Mouse (Mus musculus) heart, adult 2 months (tissue): Measurements from ENCODE around the gene Hdac9. TPM values are rescaled to one million over a fixed set of nuclear protein-coding genes. Genes with fewer than 3 reads are reported as not detected.

Experiments
- DNase-seq, 2 experiments: peaks; one replicate each; pipeline ENCODE4 v3.0.0; 2021
- H3K27ac ChIP-seq: fragments of 200-600 bp; 2 replicates; pipeline ENCODE4 v1.8.1; 2022
- H3K27me3 ChIP-seq: fragments of 200-500 bp; 2 replicates; pipeline ENCODE4 v1.6.1; 2012; ENCODE audit warnings: mild to moderate bottlenecking, low read length, inconsistent platforms, mixed read lengths; ENCODE audit not compliant: control insufficient read depth, insufficient read depth
- H3K36me3 ChIP-seq: fragments of 200-500 bp; 2 replicates; pipeline ENCODE4 v1.6.1; 2012; ENCODE audit warnings: low read length, inconsistent platforms; ENCODE audit not compliant: control insufficient read depth, insufficient read depth
- H3K4me1 ChIP-seq: fragments of 200-500 bp; 2 replicates; pipeline ENCODE4 v1.6.1; 2011; ENCODE audit warnings: low read length; ENCODE audit not compliant: control insufficient read depth, insufficient read depth
- H3K4me3 ChIP-seq: fragments of 200-600 bp; 2 replicates; pipeline ENCODE4 v1.8.1; 2022
- H3K79me2 ChIP-seq: fragments of 200-500 bp; replicated peaks from 2 replicates; pipeline ENCODE4 v1.6.1; 2012; ENCODE audit warnings: mild to moderate bottlenecking, inconsistent platforms, low read length, moderate library complexity, mixed read lengths; ENCODE audit not compliant: control insufficient read depth, insufficient read depth
- H3K9ac ChIP-seq: fragments of 200-500 bp; 2 replicates; pipeline ENCODE4 v1.6.1; 2012; ENCODE audit warnings: low read depth, mild to moderate bottlenecking, control low read depth, inconsistent platforms, low read length, mixed read lengths
- CTCF ChIP-seq: fragments of 200-600 bp; IDR thresholded peaks from 2 replicates; pipeline ENCODE4 v1.8.1; 2022; ENCODE audit warnings: antibody characterized with exemption, mild to moderate bottlenecking, moderate library complexity
- EP300 ChIP-seq: fragments of 200-500 bp; IDR thresholded peaks from 2 replicates; pipeline ENCODE4 v1.6.1; 2011; ENCODE audit warnings: low read depth, low read length, control low read depth; ENCODE audit not compliant: insufficient read depth
- POLR2A ChIP-seq: fragments of 200-500 bp; IDR thresholded peaks from 2 replicates; pipeline ENCODE4 v1.6.1; 2011; ENCODE audit warnings: mild to moderate bottlenecking, low read depth, low read length, control low read depth; ENCODE audit not compliant: insufficient read depth
- WGBS: fragments of 180-500 bp; shearing (Covaris S2); methylation state at CpG from one replicate; pipeline ENCODE4 v1.1.7; 2018; 5-methylcytosine and 5-hydroxymethylcytosine counted together
- intact Hi-C: fragments of 180-260 bp; cut with DNase I; formaldehyde crosslinking; loops from one replicate; pipeline ENCODE4 v1.15.1; 2025
- polyA plus RNA-seq: library from polyadenylated mRNA; depleted of rRNA; stranded (reverse); fragments of >200 nt; gene quantifications from 2 replicates; pipeline ENCODE4 v1.2.3, GENCODE M21; 2012
- total RNA-seq, 2 experiments: library from RNA; stranded (reverse); gene quantifications; 2 replicates each; pipeline ENCODE4 v1.2.3; 2021

The Hdac9 gene
- total and polyA plus RNA-seq, 3 experiments, result 10.8 to 19.9 (median 18.8) TPM

DNA sequence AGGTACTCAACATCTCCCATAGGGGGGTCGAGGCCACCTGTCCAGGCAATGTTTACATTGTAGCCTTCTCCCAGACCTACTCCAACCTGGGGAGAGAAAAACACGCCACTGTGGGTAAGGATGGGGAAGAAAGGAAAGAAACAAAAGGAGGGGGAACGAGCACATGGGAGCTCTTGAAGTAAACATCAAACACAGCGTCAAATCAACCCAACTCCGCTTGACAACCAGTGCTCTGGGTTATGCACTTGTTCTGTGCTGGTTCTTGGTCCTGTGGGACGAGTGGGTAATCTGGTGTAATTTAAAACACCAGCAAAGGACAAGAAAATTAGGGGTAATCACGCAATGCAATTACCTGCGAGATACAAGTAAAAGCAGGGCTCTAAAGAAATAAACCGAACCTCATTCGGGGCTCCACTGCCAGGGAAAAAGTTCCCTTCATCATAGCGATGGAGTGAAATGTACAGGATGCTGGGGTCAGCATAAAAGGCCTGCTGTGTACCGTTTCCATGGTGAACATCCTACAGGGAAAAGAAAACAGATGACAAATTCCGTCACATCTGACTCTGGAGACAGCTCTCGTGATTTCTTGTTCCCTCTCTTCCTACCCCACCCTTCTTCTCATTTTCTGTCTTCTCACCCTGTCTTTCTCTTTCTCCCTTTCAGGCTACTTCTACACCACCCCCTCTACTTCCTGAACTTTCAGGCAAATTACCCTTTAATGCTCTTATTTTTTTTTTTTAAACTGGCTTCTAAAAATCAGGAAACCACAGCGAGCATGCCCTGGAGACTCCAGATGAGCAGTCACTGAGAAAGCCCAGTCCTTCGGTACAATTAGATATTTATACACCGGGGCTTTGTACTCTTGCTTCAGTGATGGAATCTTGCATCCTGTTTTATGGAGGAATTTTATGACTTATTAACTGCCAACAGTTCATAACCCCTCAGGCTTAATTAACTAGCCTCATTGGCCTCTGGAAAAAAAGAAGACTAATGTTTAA is 701.6 kb downstream of the Hdac9 start:
- no peak overlapping the region for H3K27ac ChIP-seq
- H3K79me2 ChIP-seq, result no peaks in the 10 kb centered on the region
- WGBS, result 58% methylated on average over 17 of the region's 17 CpGs
- no peak for DNase-seq
- no peaks in the 10 kb centered on the region for H3K27me3 ChIP-seq
- no peak for TF ChIP-seq CTCF
- no peak for TF ChIP-seq EP300
- TF ChIP-seq POLR2A, result no peak
- H3K4me3 ChIP-seq, result no peak overlapping the region
- no peaks in the 10 kb centered on the region for H3K36me3 ChIP-seq
- no peaks in the 10 kb centered on the region for H3K4me1 ChIP-seq
- no peak overlapping the region for H3K9ac ChIP-seq
- intact Hi-C loops, result no loop called here

DNA sequence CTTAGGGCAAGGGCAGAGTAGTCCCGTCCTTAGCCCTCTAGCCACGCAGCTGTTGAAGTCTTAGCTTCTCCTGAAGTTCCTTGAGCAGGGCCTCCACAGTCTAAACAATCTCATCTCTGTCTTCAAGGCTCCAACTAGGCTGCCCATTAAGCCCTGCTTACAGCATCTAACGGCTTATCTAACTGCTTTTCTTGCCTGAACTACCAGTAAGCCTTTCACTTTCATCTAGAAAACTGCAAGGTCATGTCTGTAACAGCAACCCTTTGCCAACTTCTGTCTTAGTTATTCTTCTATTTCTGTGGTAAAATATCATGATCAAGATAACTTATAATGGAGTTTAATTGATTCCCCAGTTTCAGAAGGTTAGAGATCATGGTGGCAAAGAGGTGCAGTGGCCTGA is 704.7 kb downstream of the Hdac9 start:
- Histone ChIP-seq H3K4me3 (no peak overlapping the region), H3K27ac (no peak overlapping the region), H3K79me2 (no peaks in the 10 kb centered on the region), H3K9ac (no peak overlapping the region), H3K36me3 (no peaks in the 10 kb centered on the region), H3K27me3 (no peaks in the 10 kb centered on the region), H3K4me1 (no peaks in the 10 kb centered on the region)
- intact Hi-C loops, result no loop called here
- no peak for DNase-seq
- TF ChIP-seq CTCF (no peak), EP300 (no peak), POLR2A (no peak)
- WGBS, result 77% methylated on average over 3 of the region's 3 CpGs

DNA sequence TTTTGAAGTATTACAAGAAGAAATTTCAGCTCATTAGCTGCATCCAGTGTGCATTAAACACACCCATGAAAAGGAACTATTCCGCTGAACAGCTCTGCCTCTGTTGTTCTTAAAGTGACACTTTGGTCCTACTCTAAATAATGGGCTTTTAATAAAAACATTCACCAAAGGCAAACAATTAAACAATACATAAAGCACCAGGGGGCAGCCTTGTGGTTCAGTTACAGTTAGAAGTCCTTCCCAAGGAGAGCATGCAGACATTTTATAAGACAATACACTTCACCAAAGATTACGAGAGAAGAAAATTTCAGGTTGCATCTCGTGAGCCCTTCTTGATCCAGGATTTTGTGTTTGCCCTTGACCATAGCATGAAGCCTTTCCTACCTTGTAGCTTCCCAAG is 715.4 kb downstream of the Hdac9 start:
- Histone ChIP-seq H3K4me3 (no peak overlapping the region), H3K79me2 (no peaks in the 10 kb centered on the region), H3K4me1 (no peaks in the 10 kb centered on the region), H3K36me3 (no peaks in the 10 kb centered on the region), H3K9ac (no peak overlapping the region), H3K27me3 (no peaks in the 10 kb centered on the region), H3K27ac (no peak overlapping the region)
- WGBS, result 78% methylated on average over 3 of the region's 3 CpGs
- intact Hi-C loops, result loop anchor here (10.0 kb wide), 1 partner anchor 453 kb away; no protein-coding TSS in a partner anchor
- DNase-seq, result no peak
- TF ChIP-seq CTCF, result peak; percentile 34
- TF ChIP-seq POLR2A, result no peak
- no peak for TF ChIP-seq EP300

DNA sequence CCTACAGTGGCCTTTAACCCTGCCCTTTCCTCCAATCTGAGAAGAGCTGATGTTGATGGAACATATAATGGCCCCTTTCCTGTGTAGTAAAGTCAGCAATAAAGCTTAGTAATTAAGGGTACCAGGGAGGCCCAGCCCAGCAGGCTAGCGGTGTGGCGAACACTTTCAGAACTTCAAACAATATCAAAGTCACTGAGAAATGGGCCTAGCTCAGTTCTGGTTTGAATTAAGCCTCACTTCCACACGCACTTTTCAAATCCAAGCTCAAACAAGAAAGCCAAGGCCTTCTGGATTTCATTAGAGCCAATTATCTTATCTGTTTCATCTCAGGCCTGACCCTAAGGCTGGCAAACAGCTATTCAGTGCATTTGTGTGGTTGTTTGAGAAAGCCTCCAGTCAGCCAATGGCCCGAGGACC is 716.9 kb downstream of the Hdac9 start:
- Histone ChIP-seq H3K4me3 (no peak overlapping the region), H3K9ac (no peak overlapping the region), H3K36me3 (no peaks in the 10 kb centered on the region), H3K27me3 (no peaks in the 10 kb centered on the region), H3K27ac (no peak overlapping the region), H3K79me2 (no peaks in the 10 kb centered on the region), H3K4me1 (no peaks in the 10 kb centered on the region)
- intact Hi-C loops, result loop anchor here (10.0 kb wide), 1 partner anchor 455 kb away; no protein-coding TSS in a partner anchor
- TF ChIP-seq POLR2A (no peak), CTCF (no peak), EP300 (no peak)
- no peak for DNase-seq
- WGBS, result 81% methylated on average over 4 of the region's 4 CpGs

DNA sequence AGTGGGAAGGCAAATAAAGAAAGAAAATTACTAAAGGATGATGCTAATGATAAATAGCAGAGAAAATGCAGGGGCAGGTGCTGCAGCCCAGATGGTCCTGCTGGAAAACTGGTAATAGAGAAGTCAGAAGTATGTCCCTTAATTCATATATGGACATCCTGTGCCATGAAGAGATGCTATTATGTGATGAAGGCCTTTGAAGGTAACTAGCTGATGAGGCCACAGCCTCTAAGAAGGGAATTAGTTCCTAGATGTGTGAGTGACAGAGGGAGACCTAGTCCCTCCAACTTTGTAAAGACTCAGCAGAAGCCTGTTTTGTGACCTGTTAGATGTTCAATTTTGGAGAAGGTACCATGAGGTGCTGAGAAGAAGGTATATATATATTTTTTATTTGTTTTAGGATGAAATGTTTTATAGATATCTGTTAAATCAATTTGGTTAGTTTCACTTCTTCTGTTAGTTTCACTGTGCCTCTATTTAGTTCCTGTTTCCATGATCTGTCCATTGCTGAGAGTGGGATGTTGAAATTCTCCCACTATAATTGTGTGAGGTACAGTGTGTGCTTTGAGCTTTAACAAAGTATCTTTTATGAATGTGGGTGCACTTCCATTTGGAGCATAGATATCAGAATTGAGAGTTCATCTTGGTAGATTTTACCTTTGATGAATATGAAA is 721.6 kb downstream of the Hdac9 start:
- intact Hi-C loops, result no loop called here
- TF ChIP-seq POLR2A (no peak), CTCF (no peak), EP300 (no peak)
- H3K27ac ChIP-seq, result no peak overlapping the region

DNA sequence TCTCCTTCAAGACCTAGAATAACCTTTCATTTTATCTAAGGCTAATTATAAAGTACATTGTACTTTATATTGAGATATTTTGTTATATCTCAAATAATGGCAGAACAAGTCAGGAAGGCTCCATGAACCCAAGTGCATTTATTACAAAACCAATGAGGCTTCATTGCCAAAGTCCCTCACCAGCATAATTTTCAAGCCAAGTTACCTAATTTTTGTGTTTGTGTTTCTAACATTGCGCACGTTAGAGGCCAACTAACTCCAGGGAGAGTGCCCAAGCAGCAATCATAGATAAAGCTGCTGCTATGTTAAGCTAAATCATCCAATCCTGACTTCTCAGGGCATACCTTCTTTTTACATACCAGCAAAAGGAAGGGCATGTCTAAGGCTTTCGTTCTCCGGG is 722.8 kb downstream of the Hdac9 start:
- Histone ChIP-seq H3K4me3 (no peak overlapping the region), H3K9ac (no peak overlapping the region), H3K27me3 (no peaks in the 10 kb centered on the region), H3K79me2 (no peaks in the 10 kb centered on the region), H3K27ac (no peak overlapping the region), H3K36me3 (no peaks in the 10 kb centered on the region), H3K4me1 (no peaks in the 10 kb centered on the region)
- WGBS, result 87% methylated on average over 4 of the region's 4 CpGs
- intact Hi-C loops, result no loop called here
- TF ChIP-seq CTCF, result no peak
- no peak for DNase-seq

More for the DNA sequence above, 721.6 kb downstream of the Hdac9 start:
- DNase-seq, result no peak
- no peak overlapping the region for H3K9ac ChIP-seq
- H3K4me1 ChIP-seq, result no peaks in the 10 kb centered on the region
- H3K36me3 ChIP-seq, result no peaks in the 10 kb centered on the region
- no peaks in the 10 kb centered on the region for H3K27me3 ChIP-seq
- H3K4me3 ChIP-seq, result no peak overlapping the region
- no peaks in the 10 kb centered on the region for H3K79me2 ChIP-seq
